Mouse (Mus musculus) olfactory bulb, adult 2 months (tissue): Measurements from ENCODE around the gene Pskh1.

Experiments used
- CTCF ChIP-seq: fragments of 200-500 bp; IDR thresholded peaks from 2 replicates; pipeline ENCODE4 v1.5.1; 2012; ENCODE audit warnings: low read depth, mild to moderate bottlenecking, low read length, moderate library complexity; ENCODE audit not compliant: insufficient read depth
- POLR2A ChIP-seq: fragments of 200-500 bp; IDR thresholded peaks from 2 replicates; pipeline ENCODE4 v1.6.1; 2012; ENCODE audit warnings: mild to moderate bottlenecking, low read depth, low read length, moderate library complexity; ENCODE audit not compliant: insufficient read depth

DNA sequence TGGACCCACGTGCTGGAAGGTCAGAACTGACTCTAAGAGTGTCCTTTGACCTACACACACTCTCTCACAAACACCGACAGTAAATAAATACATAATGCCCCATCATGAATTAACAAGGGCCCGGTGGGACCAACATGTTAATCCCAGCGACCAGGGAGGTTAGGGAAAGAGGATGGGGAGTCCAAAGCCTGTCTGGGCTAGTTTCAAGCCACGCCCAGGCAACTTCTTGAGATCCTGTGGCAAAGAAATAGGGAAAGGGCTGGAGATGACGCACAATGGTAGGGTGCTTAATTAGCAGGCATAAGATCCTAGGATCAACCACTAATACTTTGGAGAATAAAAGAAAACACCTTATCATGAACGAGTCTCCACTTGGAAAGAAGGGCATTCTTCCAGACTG, 49.6 kb upstream of the Pskh1 start:
- no peak for TF ChIP-seq POLR2A
- no peak for TF ChIP-seq CTCF
